Mouse (Mus musculus): Measurements from ENCODE around the gene Olfr538. TPM values are rescaled to one million over a fixed set of nuclear protein-coding genes. Genes with fewer than 3 reads are reported as not detected.
"Not testable (repeated sequence)": the region's sequence is repeated elsewhere in the genome, so short reads cannot be mapped to it uniquely, and the experiment has no call there.

Gene Olfr538
- total RNA-seq (2021) = not detected in 2 replicates
- long read RNA-seq, experiment 1 = 0 reads
- long read RNA-seq, experiment 2 = 0 reads

- no peak for DNase-seq
These were observed at the start of gene Olfr538 for GRCm38 (mm10) chr7:140567586-140567985. Gene Olfr538 (plus strand): TSS chr7:140567886.

GRCm38 (mm10) chr7:140539746-140540145, 27.9 kb upstream of the Olfr538 start:
- no peak for DNase-seq

GRCm38 (mm10) chr7:140600969-140601368, 33.3 kb downstream of the Olfr538 start, which contains the start of gene Olfr46:
Gene Olfr46 (plus strand): TSS chr7:140601269.
- not testable (repeated sequence) for DNase-seq

Other genes starting within 250 kb of the Olfr538 start
- gene Olfr525, start 247.0 kb upstream of the Olfr538 start, total RNA-seq (2021) = not detected in 2 replicates
- not detected in 2 replicates for gene Olfr527, start 233.9 kb upstream of the Olfr538 start, total RNA-seq (2021)
- not detected in 2 replicates for gene Olfr60, start 206.2 kb upstream of the Olfr538 start, total RNA-seq (2021)
- not detected in 2 replicates for gene Olfr530, start 191.6 kb upstream of the Olfr538 start, total RNA-seq (2021)
- not detected in 2 replicates for gene Olfr531, start 165.0 kb upstream of the Olfr538 start, total RNA-seq (2021)
- gene Olfr532, start 146.2 kb upstream of the Olfr538 start, total RNA-seq (2021) = not detected in 2 replicates
- gene Olfr533, start 104.5 kb upstream of the Olfr538 start, total RNA-seq (2021) = not detected in 2 replicates
- not detected in 2 replicates for gene Olfr535, start 83.7 kb upstream of the Olfr538 start, total RNA-seq (2021)
- gene Olfr536, start 60.5 kb upstream of the Olfr538 start, total RNA-seq (2021) = not detected in 2 replicates
- not detected in 2 replicates for gene Olfr46, start 33.4 kb downstream of the Olfr538 start, total RNA-seq (2021)
- not detected in 2 replicates for gene Olfr61, start 61.1 kb downstream of the Olfr538 start, total RNA-seq (2021)
- not detected in 2 replicates for gene Olfr53, start 78.6 kb downstream of the Olfr538 start, total RNA-seq (2021)
- not detected in 2 replicates for gene Olfr539, start 92.0 kb downstream of the Olfr538 start, total RNA-seq (2021)
- gene Olfr45, start 114.1 kb downstream of the Olfr538 start, total RNA-seq (2021) = not detected in 2 replicates
- gene Olfr541, start 129.4 kb downstream of the Olfr538 start, total RNA-seq (2021) = not detected in 2 replicates
- 83.0 and 573 TPM in 2 replicates for gene Cyp2e1, start 195.9 kb downstream of the Olfr538 start, total RNA-seq (2021)
- gene Syce1, start 220.0 kb downstream of the Olfr538 start, total RNA-seq (2021) = not detected in 2 replicates

All from adrenal gland, postnatal 14 days (tissue).